Mouse (Mus musculus) megakaryocyte, embryonic 14.5 days (primary cell): Measurements from ENCODE around the gene Akap10.

ENCODE experiments used
- FLI1 ChIP-seq: IDR thresholded peaks from 2 replicates; pipeline ENCODE4 v1.6.1; 2012; ENCODE audit warnings: low read length, inconsistent platforms, mixed read lengths
- GATA1 ChIP-seq: IDR thresholded peaks from 3 replicates; pipeline ENCODE4 v1.6.1; 2012; ENCODE audit warnings: mixed read lengths, low read length, inconsistent platforms, borderline replicate concordance

GRCm38 (mm10) chr11:61970901-61971300, 40.8 kb upstream of the Akap10 start:
- no peak for TF ChIP-seq GATA1
- no peak for TF ChIP-seq FLI1
